Mouse (Mus musculus): ENCODE measurements at regions not wholly inside any gene's neighbourhood (a gene's known extent, or its start where the extent isn't known, plus 50 kb on each side); places are given as distances from the start of the nearest gene placed in this dataset.

- peak in 1 of 2 experiments; percentile 5 for DNase-seq
Measured at GRCm38 (mm10) chr5:112182775-112183174, 69.5 kb downstream of the Cryba4 start.

- no peak for DNase-seq
Measured at GRCm38 (mm10) chr5:112195667-112196066, 56.7 kb downstream of the Cryba4 start.
